In the genomic region with DNA sequence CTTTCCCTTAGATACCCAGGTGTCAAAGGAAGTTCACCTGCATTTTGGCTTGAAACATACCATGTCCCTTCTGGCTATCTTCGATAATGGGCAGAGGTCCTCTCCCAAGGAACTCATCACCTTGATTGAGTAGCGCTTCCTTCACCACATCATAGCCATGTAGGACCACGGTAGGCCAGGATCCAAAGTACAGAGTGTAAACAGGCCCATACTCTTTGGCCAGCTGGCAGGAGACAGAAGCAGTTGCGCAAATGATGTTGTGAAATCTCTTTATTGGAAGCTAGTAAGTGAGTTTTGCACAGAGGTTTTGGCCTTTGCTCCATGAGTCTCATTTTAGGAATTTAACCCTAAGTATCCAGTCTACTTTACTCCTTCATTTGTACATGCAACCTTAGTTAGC, we compare ENCODE assay signal across 10 mouse cellular contexts. TPM values are rescaled to one million over a fixed set of nuclear protein-coding genes. Genes with fewer than 3 reads are reported as not detected.
DNase-seq lines count a peak whose midpoint lies in the region; ATAC-seq and TF ChIP-seq lines count a peak whose summit lies in the region.
"Had no signal": no experiment of that assay in that cellular context is flagged by ENCODE, and none has a peak within 500 bp of the region (broad histone marks: within the 10 kb centered on the region; RNA-seq: fewer than 3 reads in every experiment).

No protein-coding gene starts in this region.

- no peaks in the 10 kb centered on the region for H3K9me3 ChIP-seq in midbrain, embryonic 16.5 days (replicated peaks; ENCODE audit: control insufficient read depth, low read length, poor library complexity, severe bottlenecking)
- H3K9me3 ChIP-seq in hindbrain, embryonic 14.5 days (ENCODE audit: control insufficient read depth, low read length) = no peaks in the 10 kb centered on the region
- H3K9me3 ChIP-seq: midbrain, embryonic 10.5 days had no signal

- H3K27ac ChIP-seq in midbrain, embryonic 16.5 days (ENCODE audit: low read length) = no peak overlapping the region
- H3K27ac ChIP-seq in layer of hippocampus, adult 2 months = no peak overlapping the region
- H3K27ac ChIP-seq in hindbrain, embryonic 14.5 days = no peak overlapping the region
- H3K27ac ChIP-seq: midbrain, embryonic 10.5 days had no signal

- peak; percentile 96 for DNase-seq in NIH3T3 (ENCODE audit: low read depth)
- DNase-seq in gastrocnemius, adult 18-20 months (ENCODE audit: low spot score) = peak; percentile 87
- peak; percentile 94 for DNase-seq in kidney, adult 9 months
- DNase-seq in lung, postnatal 25 days (ENCODE audit: low spot score) = peak; percentile 91
- DNase-seq in layer of hippocampus, adult 2 months (ENCODE audit: low spot score in 2 of 2) = no peak
- no peak for DNase-seq in hindbrain, embryonic 14.5 days (ENCODE audit: low spot score)
- no peak for DNase-seq in thymus, postnatal 25 days

- H3K9ac ChIP-seq in midbrain, embryonic 16.5 days (ENCODE audit: low read depth, low read length) = no peak overlapping the region
- H3K9ac ChIP-seq in hindbrain, embryonic 14.5 days = no peak overlapping the region

- no peak overlapping the region for H3K4me2 ChIP-seq in midbrain, embryonic 16.5 days (ENCODE audit: low read length)
- H3K4me2 ChIP-seq in hindbrain, embryonic 14.5 days (replicated peaks) = no peak overlapping the region

- H3K4me3 ChIP-seq in midbrain, embryonic 16.5 days (ENCODE audit: low read depth, low read length) = no peak overlapping the region
- H3K4me3 ChIP-seq in layer of hippocampus, adult 2 months = no peak overlapping the region
- H3K4me3 ChIP-seq in hindbrain, embryonic 14.5 days (replicated peaks; ENCODE audit: low read length) = no peak overlapping the region
- H3K4me3 ChIP-seq: midbrain, embryonic 10.5 days had no signal

- TF ChIP-seq CTCF in layer of hippocampus, adult 2 months (conservative IDR thresholded peaks at IDR 0.05) = no peak

- 91% methylated on average over 4 of the region's 4 CpGs for WGBS in midbrain, embryonic 16.5 days
- WGBS in hindbrain, embryonic 14.5 days = 94% methylated on average over 4 of the region's 4 CpGs

- no peaks in the 10 kb centered on the region for H3K4me1 ChIP-seq in midbrain, embryonic 16.5 days (ENCODE audit: control insufficient read depth, insufficient read depth, low read length)
- no peaks in the 10 kb centered on the region for H3K4me1 ChIP-seq in hindbrain, embryonic 14.5 days (replicated peaks; ENCODE audit: control insufficient read depth, insufficient read depth, low read length)
- H3K4me1 ChIP-seq: midbrain, embryonic 10.5 days had no signal

- H3K27me3 ChIP-seq in midbrain, embryonic 16.5 days (ENCODE audit: control insufficient read depth, insufficient read depth, low read depth, low read length) = no peaks in the 10 kb centered on the region
- H3K27me3 ChIP-seq in hindbrain, embryonic 14.5 days (ENCODE audit: control insufficient read depth, insufficient read depth, low read length) = no peaks in the 10 kb centered on the region

- no peaks in the 10 kb centered on the region for H3K36me3 ChIP-seq in midbrain, embryonic 16.5 days (ENCODE audit: control insufficient read depth, insufficient read depth, low read length)
- H3K36me3 ChIP-seq in hindbrain, embryonic 14.5 days (replicated peaks; ENCODE audit: control insufficient read depth, insufficient read depth) = no peaks in the 10 kb centered on the region
- H3K36me3 ChIP-seq: midbrain, embryonic 10.5 days had no signal

- ATAC-seq in midbrain, embryonic 16.5 days = no peak
- no peak for ATAC-seq in hindbrain, embryonic 14.5 days (ENCODE audit: low FRiP score)

RNA-seq across cellular contexts. Expression of a gene that starts 7.5 kb away (rescaled TPM):
- total RNA-seq in gastrocnemius, adult 18-20 months (2021) = under 1 TPM in 1 of 2 experiments, not detected in 1; 0.14 TPM
- not detected in 2 replicates for polyA plus RNA-seq in midbrain, embryonic 16.5 days (2015; fragmentation: Nextera tagmentation; extraction: Ambion mirVana)
- total RNA-seq in layer of hippocampus, adult 2 months (2021) = not detected
- polyA plus RNA-seq in hindbrain, embryonic 14.5 days (2014; fragmentation: Nextera tagmentation; extraction: Ambion mirVana) = not detected in 2 replicates
- polyA plus RNA-seq: heart, embryonic 16.5 days; midbrain, embryonic 10.5 days had no signal

RNA-seq across cellular contexts. Expression of a gene that starts 35.1 kb away (rescaled TPM):
- under 1 TPM; 0.25 to 0.90 TPM for total RNA-seq in gastrocnemius, adult 18-20 months (2021)
- 0.37 and 0.39 TPM in 2 replicates for polyA plus RNA-seq in midbrain, embryonic 16.5 days (2015; fragmentation: Nextera tagmentation; extraction: Ambion mirVana)
- total RNA-seq in layer of hippocampus, adult 2 months (2021) = under 1 TPM in 1 of 2 experiments, not detected in 1; 0.36 TPM
- polyA plus RNA-seq in hindbrain, embryonic 14.5 days (2014; fragmentation: Nextera tagmentation; extraction: Ambion mirVana) = 0.20 and 0.26 TPM in 2 replicates

RNA-seq across cellular contexts. Expression of a gene that starts 48.1 kb away (rescaled TPM):
- 1 to 10 TPM; 5.8 to 6.1 TPM for total RNA-seq in gastrocnemius, adult 18-20 months (2021)
- polyA plus RNA-seq in midbrain, embryonic 16.5 days (2015; fragmentation: Nextera tagmentation; extraction: Ambion mirVana) = 23.7 and 24.4 TPM in 2 replicates
- 10 to 100 TPM; 17.8 to 20.4 TPM for total RNA-seq in layer of hippocampus, adult 2 months (2021)
- polyA plus RNA-seq in hindbrain, embryonic 14.5 days (2014; fragmentation: Nextera tagmentation; extraction: Ambion mirVana) = 17.1 and 17.8 TPM in 2 replicates

Comparison
In these comparisons a context has a peak if more than half of its experiments do, and no peak if none do; other contexts are left out.
1. DNase-seq: peak in NIH3T3 (single experiment), gastrocnemius, adult 18-20 months (single experiment), kidney, adult 9 months (single experiment) and lung, postnatal 25 days (single experiment); none in layer of hippocampus, adult 2 months (0 of 2), hindbrain, embryonic 14.5 days (single experiment) and thymus, postnatal 25 days (single experiment).